Mouse (Mus musculus) embryonic facial prominence, embryonic 10.5 days (tissue): Measurements from ENCODE around the gene Prss57. TPM values are rescaled to one million over a fixed set of nuclear protein-coding genes. Genes with fewer than 3 reads are reported as not detected.
A peak's percentile ranks its signal among the peaks of the same experiment; 100 is the strongest.

ENCODE experiments used
- DNase-seq: peaks from one replicate; pipeline ENCODE4 v3.0.0-alpha.2; 2017; ENCODE audit warnings: low spot score
- H3K27ac ChIP-seq: fragments of 300-500 bp; sonication (generic); replicated peaks from 2 replicates; pipeline ENCODE4 v1.5.1; 2016; ENCODE audit warnings: mild to moderate bottlenecking
- H3K27me3 ChIP-seq: fragments of 300-500 bp; sonication (generic); replicated peaks from 2 replicates; pipeline ENCODE4 v1.6.1; 2016; ENCODE audit warnings: low read depth, mild to moderate bottlenecking; ENCODE audit not compliant: poor library complexity, severe bottlenecking
- H3K36me3 ChIP-seq: fragments of 300-500 bp; sonication (generic); replicated peaks from 2 replicates; pipeline ENCODE4 v1.6.1; 2016; ENCODE audit warnings: mild to moderate bottlenecking, moderate library complexity
- H3K4me1 ChIP-seq: fragments of 300-500 bp; sonication (generic); 2 replicates; pipeline ENCODE4 v1.6.1; 2016
- H3K4me3 ChIP-seq: fragments of 300-500 bp; sonication (generic); 2 replicates; pipeline ENCODE4 v1.5.1; 2016; ENCODE audit warnings: mild to moderate bottlenecking, moderate library complexity
- H3K9me3 ChIP-seq: fragments of 300-500 bp; sonication (generic); 2 replicates; pipeline ENCODE4 v1.6.1; 2016; ENCODE audit warnings: mild to moderate bottlenecking
- WGBS: fragments of 180-500 bp; shearing (Covaris S2); methylation state at CpG from one replicate; pipeline ENCODE4 v1.1.7; 2016; 5-methylcytosine and 5-hydroxymethylcytosine counted together
- polyA plus RNA-seq: library from polyadenylated mRNA; unstranded; fragments of >200 nt; fragmentation: Nextera tagmentation; extraction: Ambion mirVana; gene quantifications from 2 replicates; pipeline ENCODE4 v1.2.1, GENCODE M21; 2016

Gene Prss57
- polyA plus RNA-seq, 1 experiment from 2014 or later = not detected

DNA sequence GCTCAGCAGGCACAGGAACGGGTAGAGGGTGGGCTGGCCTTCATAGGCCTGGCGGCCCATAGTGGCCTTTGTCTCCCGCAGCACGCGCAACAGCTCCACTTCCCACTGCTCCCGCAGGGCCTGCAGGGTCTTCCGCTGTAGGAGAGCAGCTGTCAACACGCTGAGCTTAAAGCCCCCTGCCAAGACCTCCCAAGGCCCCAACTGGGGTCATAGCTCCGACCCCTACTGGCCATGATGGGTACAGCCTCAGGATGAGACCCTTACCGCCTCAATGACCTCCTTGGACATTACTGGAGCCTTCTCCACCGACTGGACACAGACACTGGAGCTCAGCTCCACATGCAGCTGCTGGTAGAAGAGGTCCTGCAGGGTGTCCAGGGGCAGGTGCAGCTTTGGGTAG, 49.9 kb downstream of the Prss57 start:
- Histone ChIP-seq H3K36me3 (peaks cover 88% of the 10 kb centered on the region), H3K4me1 (peaks cover 6% of the 10 kb centered on the region), H3K27ac (no peak overlapping the region), H3K27me3 (peaks cover 14% of the 10 kb centered on the region), H3K9me3 (peaks cover 53% of the 10 kb centered on the region), H3K4me3 (0 out of 2 replicates have a peak overlapping the region, but pooled peaks have one; percentile 11)
- 67% methylated on average over 11 of the region's 11 CpGs for WGBS
- DNase-seq = no peak

DNA sequence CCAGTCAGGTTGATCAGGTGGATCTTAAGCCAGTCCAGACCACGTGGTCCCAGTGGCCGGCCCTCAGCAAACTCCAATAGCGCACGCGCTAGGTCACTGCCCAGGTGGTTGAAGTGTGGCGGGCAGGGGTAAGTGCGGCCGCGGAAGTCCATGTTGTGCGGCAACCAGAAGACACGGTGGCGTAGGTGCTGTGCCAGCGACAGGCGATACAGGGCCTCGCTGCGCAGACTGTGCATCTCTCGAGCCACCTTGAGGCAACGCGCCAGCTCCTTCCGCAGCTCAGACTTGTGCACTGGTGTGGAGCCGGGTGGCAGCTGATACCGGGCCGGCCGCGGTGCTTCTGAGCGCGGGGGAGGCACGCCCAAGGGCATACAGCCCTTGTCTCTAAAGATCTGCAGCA, 51.5 kb downstream of the Prss57 start:
- WGBS = 94% methylated on average over 28 of the region's 28 CpGs
- Histone ChIP-seq H3K27ac (no peak overlapping the region), H3K9me3 (peaks cover 63% of the 10 kb centered on the region), H3K27me3 (peaks cover 30% of the 10 kb centered on the region), H3K36me3 (peaks cover 99% of the 10 kb centered on the region), H3K4me1 (peaks cover 10% of the 10 kb centered on the region), H3K4me3 (no peak overlapping the region)
- DNase-seq = no peak

DNA sequence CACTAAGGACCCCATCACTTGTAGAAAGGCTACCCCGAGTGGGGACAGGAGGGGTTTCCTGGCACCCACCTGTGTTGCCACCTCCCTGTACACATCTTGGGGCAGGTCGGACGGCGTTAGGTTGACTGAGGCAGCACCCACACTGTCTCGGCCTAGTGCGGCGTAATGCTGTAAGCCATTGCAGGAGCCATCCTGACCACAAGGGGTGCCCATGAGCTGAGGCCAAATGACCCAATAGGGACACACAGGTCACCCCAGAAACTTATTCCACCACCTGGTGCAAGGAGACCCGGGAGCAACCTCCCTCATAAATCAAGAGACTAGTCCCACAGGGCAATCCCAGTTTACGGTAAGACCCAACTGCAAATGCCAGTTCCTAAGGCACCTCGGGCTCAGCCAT, 52.5 kb downstream of the Prss57 start:
- H3K9me3 ChIP-seq = peaks cover 63% of the 10 kb centered on the region
- peaks cover 10% of the 10 kb centered on the region for H3K4me1 ChIP-seq
- 88% methylated on average over 10 of the region's 10 CpGs for WGBS
- peaks cover 30% of the 10 kb centered on the region for H3K27me3 ChIP-seq
- DNase-seq = no peak
- peaks cover 99% of the 10 kb centered on the region for H3K36me3 ChIP-seq
- H3K4me3 ChIP-seq = 0 out of 2 replicates have a peak overlapping the region, but pooled peaks have one; percentile 6
- no peak overlapping the region for H3K27ac ChIP-seq

DNA sequence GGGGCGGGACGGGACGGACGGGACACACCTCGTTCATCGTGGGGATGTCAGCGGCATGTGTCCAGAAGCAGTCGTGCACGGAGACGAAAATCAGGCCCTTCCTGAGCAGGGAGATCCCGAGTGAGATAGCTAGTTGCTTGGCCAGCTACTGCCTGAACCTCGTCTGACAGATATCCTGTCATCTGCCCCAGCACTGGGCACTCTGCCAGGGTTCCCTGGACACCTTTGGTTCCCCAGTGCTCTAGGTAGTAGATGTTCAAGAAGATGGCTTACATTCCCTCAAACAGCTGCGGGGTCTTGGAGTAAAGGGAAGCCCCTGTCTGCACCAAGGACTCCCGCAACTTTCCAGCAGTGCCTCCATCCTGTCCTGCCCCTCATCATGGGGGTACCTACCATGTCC, 54.1 kb downstream of the Prss57 start:
- H3K27ac ChIP-seq = no peak overlapping the region
- 91% methylated on average over 14 of the region's 14 CpGs for WGBS
- peaks cover 63% of the 10 kb centered on the region for H3K9me3 ChIP-seq
- peaks cover 30% of the 10 kb centered on the region for H3K27me3 ChIP-seq
- no peak overlapping the region for H3K4me3 ChIP-seq
- peaks cover 91% of the 10 kb centered on the region for H3K36me3 ChIP-seq
- no peak for DNase-seq
- peaks cover 10% of the 10 kb centered on the region for H3K4me1 ChIP-seq

DNA sequence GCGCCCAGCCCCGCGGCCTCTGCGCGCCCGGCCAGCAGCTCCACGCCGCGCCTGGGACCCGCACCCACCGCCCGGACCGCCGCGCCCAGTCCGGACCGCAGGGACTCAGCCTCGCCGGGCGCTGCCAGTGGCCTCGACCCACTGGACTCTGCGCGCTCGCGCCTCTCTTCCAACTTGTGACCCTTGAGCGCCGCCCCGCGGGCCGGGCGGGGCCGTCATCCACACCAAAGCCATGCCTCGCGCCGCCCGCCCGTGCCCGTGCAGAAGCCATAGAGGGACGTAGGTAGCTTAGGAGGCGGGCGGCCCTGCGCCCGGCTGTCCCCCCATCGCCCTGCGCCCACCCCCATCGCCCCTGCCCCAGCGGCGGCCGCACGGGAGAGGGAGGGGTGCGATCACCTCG, 55.4 kb downstream of the Prss57 start:
- Histone ChIP-seq H3K27me3 (peaks cover 30% of the 10 kb centered on the region), H3K4me1 (peaks cover 10% of the 10 kb centered on the region), H3K27ac (no peak overlapping the region), H3K9me3 (peaks cover 53% of the 10 kb centered on the region), H3K36me3 (peaks cover 78% of the 10 kb centered on the region), H3K4me3 (peak overlapping the region; percentile 33)
- DNase-seq = no peak
- 38% methylated on average over 52 of the region's 52 CpGs for WGBS

DNA sequence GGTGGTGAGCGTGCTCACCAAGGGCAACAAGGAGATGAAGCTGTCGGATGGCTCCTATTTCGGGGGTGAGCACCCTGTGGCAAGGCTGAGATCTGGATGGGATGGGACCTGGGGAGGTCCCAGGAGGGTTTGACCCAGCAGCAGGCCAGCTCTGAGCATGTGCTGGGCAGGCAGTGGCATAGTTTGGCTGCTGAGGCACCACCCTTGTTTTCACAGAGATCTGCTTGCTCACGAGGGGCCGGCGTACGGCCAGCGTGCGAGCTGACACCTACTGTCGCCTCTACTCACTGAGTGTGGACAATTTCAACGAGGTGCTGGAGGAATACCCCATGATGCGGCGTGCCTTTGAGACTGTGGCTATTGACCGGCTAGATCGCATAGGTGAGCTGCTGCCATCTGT, 56.9 kb downstream of the Prss57 start:
- no peak overlapping the region for H3K4me3 ChIP-seq
- peaks cover 63% of the 10 kb centered on the region for H3K36me3 ChIP-seq
- 95% methylated on average over 15 of the region's 15 CpGs for WGBS
- H3K9me3 ChIP-seq = peaks cover 38% of the 10 kb centered on the region
- H3K27ac ChIP-seq = no peak overlapping the region
- no peak for DNase-seq
- peaks cover 10% of the 10 kb centered on the region for H3K4me1 ChIP-seq
- peaks cover 30% of the 10 kb centered on the region for H3K27me3 ChIP-seq

DNA sequence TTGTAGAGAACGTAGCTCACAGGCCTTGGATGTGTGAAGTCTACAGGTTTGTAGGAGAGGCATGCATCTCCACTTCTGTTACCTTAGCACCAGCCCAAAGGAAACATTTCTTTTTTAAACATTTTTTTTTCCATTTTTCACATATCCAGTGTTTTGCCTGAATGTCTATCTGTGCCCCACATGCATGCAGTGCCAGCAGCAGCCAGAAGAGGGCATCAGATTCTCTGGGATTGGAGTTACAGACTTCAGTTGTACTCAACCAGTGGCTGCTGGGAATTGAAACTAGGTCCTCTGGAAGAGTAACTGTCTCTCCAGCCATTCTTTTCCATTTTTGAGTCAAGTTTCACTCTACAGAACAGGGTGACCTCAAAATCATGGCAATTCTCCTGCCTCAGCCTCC, 58.3 kb downstream of the Prss57 start:
- peaks cover 24% of the 10 kb centered on the region; the same call in 1 of the 2 replicates for H3K9me3 ChIP-seq
- no peak for DNase-seq
- 97% methylated on average over 1 of the region's 1 CpGs for WGBS
- H3K27ac ChIP-seq = no peak overlapping the region
- no peak overlapping the region; the same call in 1 of the 2 replicates for H3K4me3 ChIP-seq
- peaks cover 49% of the 10 kb centered on the region for H3K36me3 ChIP-seq
- peaks cover 10% of the 10 kb centered on the region for H3K4me1 ChIP-seq
- peaks cover 30% of the 10 kb centered on the region for H3K27me3 ChIP-seq

Other genes starting within 250 kb of the Prss57 start
- 76.4 and 77.3 TPM in 2 replicates for gene Mier2, start 235.8 kb downstream of the Prss57 start, polyA plus RNA-seq
- gene Theg, start 203.6 kb downstream of the Prss57 start, polyA plus RNA-seq = not detected in 2 replicates
- 0.03 TPM in 1 of 2 replicates, not detected in the other for gene C2cd4c, start 176.9 kb downstream of the Prss57 start, polyA plus RNA-seq
- 20.0 and 21.5 TPM in 2 replicates for gene Shc2, start 153.0 kb downstream of the Prss57 start, polyA plus RNA-seq
- not detected in 2 replicates for gene Odf3l2, start 145.2 kb downstream of the Prss57 start, polyA plus RNA-seq
- gene Madcam1, start 126.4 kb downstream of the Prss57 start, polyA plus RNA-seq = 2.5 and 3.2 TPM in 2 replicates
- 62.6 and 63.5 TPM in 2 replicates for gene Tpgs1, start 121.6 kb downstream of the Prss57 start, polyA plus RNA-seq
- 240 and 250 TPM in 2 replicates for gene Cdc34, start 108.8 kb downstream of the Prss57 start, polyA plus RNA-seq
- gene Gzmm, start 101.9 kb downstream of the Prss57 start, polyA plus RNA-seq = 0.88 and 1.5 TPM in 2 replicates
- gene Bsg, start 86.5 kb downstream of the Prss57 start, polyA plus RNA-seq = 591 and 608 TPM in 2 replicates
- 0.04 TPM in 1 of 2 replicates, not detected in the other for gene Hcn2, start 74.3 kb downstream of the Prss57 start, polyA plus RNA-seq
- 52.8 and 54.3 TPM in 2 replicates for gene Polrmt, start 44.4 kb downstream of the Prss57 start, polyA plus RNA-seq
- 0.46 TPM in 1 of 2 replicates, not detected in the other for gene Fgf22, start 35.9 kb downstream of the Prss57 start, polyA plus RNA-seq
- gene Rnf126, start 24.0 kb downstream of the Prss57 start, polyA plus RNA-seq = 125 and 126 TPM in 2 replicates
- gene Fstl3, start 13.7 kb downstream of the Prss57 start, polyA plus RNA-seq = 1.9 and 2.2 TPM in 2 replicates
- 127 and 129 TPM in 2 replicates for gene Palm, start 2.6 kb upstream of the Prss57 start, polyA plus RNA-seq
- gene Misp, start 30.0 kb upstream of the Prss57 start, polyA plus RNA-seq = 1.7 and 2.2 TPM in 2 replicates
- gene Ptbp1, start 63.5 kb upstream of the Prss57 start, polyA plus RNA-seq = 406 and 416 TPM in 2 replicates
- gene Prtn3, start 83.5 kb upstream of the Prss57 start, polyA plus RNA-seq = 9.3 and 12.3 TPM in 2 replicates
- 123 and 139 TPM in 2 replicates for gene Plppr3, start 83.7 kb upstream of the Prss57 start, polyA plus RNA-seq
- 0.20 TPM in 1 of 2 replicates, not detected in the other for gene Elane, start 95.3 kb upstream of the Prss57 start, polyA plus RNA-seq
- gene Cfd, start 99.9 kb upstream of the Prss57 start, polyA plus RNA-seq = not detected in 2 replicates
- gene Med16, start 118.0 kb upstream of the Prss57 start, polyA plus RNA-seq = 63.6 and 68.1 TPM in 2 replicates
- 3.4 TPM in 1 of 2 replicates, not detected in the other for gene Gm26602, start 119.9 kb upstream of the Prss57 start, polyA plus RNA-seq
- 0.33 and 0.37 TPM in 2 replicates for gene Kiss1r, start 126.0 kb upstream of the Prss57 start, polyA plus RNA-seq
- 125 and 136 TPM in 2 replicates for gene R3hdm4, start 130.2 kb upstream of the Prss57 start, polyA plus RNA-seq
- gene Arid3a, start 136.1 kb upstream of the Prss57 start, polyA plus RNA-seq = 15.7 and 18.0 TPM in 2 replicates
- gene Wdr18, start 169.2 kb upstream of the Prss57 start, polyA plus RNA-seq = 166 TPM in 2 replicates
- 0.13 and 0.44 TPM in 2 replicates for gene Grin3b, start 179.8 kb upstream of the Prss57 start, polyA plus RNA-seq
- gene Tmem259, start 193.4 kb upstream of the Prss57 start, polyA plus RNA-seq = 12.3 and 12.4 TPM in 2 replicates
- 234 and 253 TPM in 2 replicates for gene Cnn2, start 197.6 kb upstream of the Prss57 start, polyA plus RNA-seq
- 2.9 and 3.2 TPM in 2 replicates for gene Abca7, start 205.5 kb upstream of the Prss57 start, polyA plus RNA-seq
- gene Arhgap45, start 225.7 kb upstream of the Prss57 start, polyA plus RNA-seq = 11.2 and 11.3 TPM in 2 replicates
- gene Polr2e, start 248.8 kb upstream of the Prss57 start, polyA plus RNA-seq = 312 and 316 TPM in 2 replicates